Mouse (Mus musculus) adrenal gland, adult 10 weeks (tissue): ENCODE results near the gene Gskip. TPM values are rescaled to one million over a fixed set of nuclear protein-coding genes. Genes with fewer than 3 reads are reported as not detected.

ENCODE experiments used
- polyA plus RNA-seq: library from polyadenylated mRNA; stranded (reverse); fragments of 350-450 nt; fragmentation: Illumina TruSeq; extraction: RNeasy Lipid Tissue Mini Kit (QIAGEN cat#74804); gene quantifications from one replicate; pipeline ENCODE4 v1.2.3, GENCODE M21; 2014; ENCODE audit warnings: low read depth, low replicate concordance

Gene Gskip
- 36.3 TPM for polyA plus RNA-seq

GRCm38 (mm10) chr12:105683933-105684901 lies at the start of gene Gskip:
Gene Gskip, plus strand, starts transcription at chr12:105684829.

DNA sequence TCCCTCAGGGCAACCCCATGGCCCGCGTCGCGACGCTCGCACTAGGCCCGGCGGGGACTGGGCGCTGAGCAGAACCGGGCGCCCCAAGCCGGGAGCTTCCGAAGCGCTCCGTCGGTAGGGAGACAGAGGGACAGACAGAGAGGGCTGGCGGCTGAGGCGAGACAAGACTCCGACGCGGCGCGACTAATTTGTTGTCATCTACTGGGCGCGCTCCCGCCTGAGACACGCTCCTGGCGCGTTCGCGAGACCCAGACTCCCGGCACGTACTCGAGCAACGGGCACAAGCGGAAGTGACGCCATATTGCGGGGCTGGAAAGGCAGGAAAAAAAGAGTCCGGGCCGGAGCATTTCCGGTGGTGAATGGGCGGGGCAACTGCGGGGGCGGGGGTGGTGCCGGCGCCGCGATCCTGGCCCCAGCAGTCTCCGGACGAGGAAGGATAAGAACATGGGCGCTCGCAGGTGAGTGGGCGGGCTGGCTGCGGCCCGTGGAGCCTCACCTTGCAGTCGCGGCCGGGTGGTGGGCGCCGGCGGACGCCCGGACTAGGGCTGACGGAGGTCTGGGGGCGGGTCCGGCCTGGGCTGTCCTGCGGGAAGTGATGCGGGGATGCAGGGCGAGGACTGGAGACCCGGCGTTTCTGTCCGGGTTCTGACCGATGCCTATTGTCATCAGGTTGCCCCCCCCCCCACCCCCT lies 517 bp downstream of the Gskip start, which contains the start of gene Atg2b:
Gene Atg2b (minus strand): TSS at position 211 of the 691 bp plus-strand sequence.

DNA sequence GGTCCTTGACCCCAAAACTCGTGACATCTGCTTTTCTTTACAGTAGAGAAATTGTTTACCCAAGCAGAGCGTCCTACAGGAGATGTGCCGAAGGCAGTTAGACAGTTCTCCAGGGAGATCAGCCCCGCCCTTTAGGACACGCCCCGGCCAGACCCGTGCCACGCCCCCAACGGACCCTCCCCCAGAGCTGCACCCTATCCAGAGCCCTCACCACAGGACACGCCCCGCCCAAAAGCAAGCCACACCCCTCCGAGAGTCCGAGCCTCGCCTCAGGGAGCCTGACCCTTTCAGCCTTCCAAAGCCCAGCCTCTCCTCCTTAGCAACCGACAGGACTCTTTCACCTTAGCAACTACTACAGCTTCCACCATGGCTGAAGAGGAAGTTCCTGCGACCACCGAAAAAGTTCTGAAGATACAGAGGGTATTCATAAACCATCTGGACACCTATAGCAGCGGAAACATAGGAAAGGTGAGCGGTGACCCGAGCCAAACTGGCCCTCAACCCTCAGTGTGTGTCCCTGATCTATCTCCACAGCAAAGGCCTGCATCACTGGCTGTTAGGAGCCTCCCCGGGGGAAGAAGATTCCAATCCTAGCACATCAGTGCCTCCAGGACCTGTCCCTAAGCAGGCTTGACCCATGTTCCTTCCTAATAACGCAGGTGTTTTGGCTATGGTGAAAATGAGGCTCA lies 21.3 kb downstream of the Gskip start, which contains the start of gene Ak7:
Gene Ak7 (plus strand): TSS at position 178 of the 689 bp plus-strand sequence.

Other genes starting within 250 kb of the Gskip start
- gene D430019H16Rik, start 231.0 kb upstream of the Gskip start, polyA plus RNA-seq, result 5.9 TPM
- 7.9 TPM for gene Bdkrb2, start 121.6 kb upstream of the Gskip start, polyA plus RNA-seq
- not detected for gene Bdkrb1, start 81.7 kb upstream of the Gskip start, polyA plus RNA-seq
- 14.6 TPM for gene Atg2b, start 382 bp downstream of the Gskip start, polyA plus RNA-seq
- not detected for gene Ak7, start 21.1 kb downstream of the Gskip start, polyA plus RNA-seq
- gene Papola, start 99.9 kb downstream of the Gskip start, polyA plus RNA-seq, result 529 TPM